Mouse (Mus musculus) embryonic fibroblast, embryonic 13.5 days (primary cell): Measurements from ENCODE around the gene Disp1. TPM values are rescaled to one million over a fixed set of nuclear protein-coding genes. Genes with fewer than 3 reads are reported as not detected.

ENCODE experiments used
- H3K27ac ChIP-seq: 2 replicates; pipeline ENCODE4 v1.5.1; 2012; ENCODE audit warnings: low read length, control low read depth, inconsistent platforms; ENCODE audit not compliant: insufficient read depth
- H3K4me1 ChIP-seq: 2 replicates; pipeline ENCODE4 v1.6.1; 2011; ENCODE audit warnings: low read length; ENCODE audit not compliant: control insufficient read depth, insufficient read depth
- H3K4me3 ChIP-seq: 2 replicates; pipeline ENCODE4 v1.5.1; 2011; ENCODE audit warnings: mild to moderate bottlenecking, control low read depth, low read length; ENCODE audit not compliant: insufficient read depth
- CTCF ChIP-seq: IDR thresholded peaks from 2 replicates; pipeline ENCODE4 v1.5.1; 2011; ENCODE audit warnings: mild to moderate bottlenecking, control low read depth, low read length, moderate library complexity, borderline replicate concordance; ENCODE audit not compliant: insufficient read depth
- POLR2A ChIP-seq: IDR thresholded peaks from 2 replicates; pipeline ENCODE4 v1.6.1; 2011; ENCODE audit warnings: low read depth, mild to moderate bottlenecking, control low read depth, low read length, moderate library complexity
- polyA plus RNA-seq: library from polyadenylated mRNA; stranded (reverse); fragments of >200 nt; gene quantifications from 2 replicates; pipeline ENCODE4 v1.2.4, GENCODE M21; 2011; ENCODE audit warnings: low read depth; ENCODE audit not compliant: missing spikeins, insufficient read length

The Disp1 gene
- polyA plus RNA-seq, 1 experiment, result 25.3 TPM

- TF ChIP-seq POLR2A (no peak), CTCF (no peak)
Measured at GRCm38 (mm10) chr1:183039404-183039803, 181.9 kb downstream of the Disp1 start.

More at GRCm38 (mm10) chr1:183039404-183039803, 181.9 kb downstream of the Disp1 start:
- Histone ChIP-seq H3K4me1 (no peaks in the 10 kb centered on the region), H3K27ac (no peak overlapping the region), H3K4me3 (no peak overlapping the region)

Other genes starting within 250 kb of the Disp1 start
- gene Aida, start 75.1 kb upstream of the Disp1 start, polyA plus RNA-seq, result 138 and 159 TPM in 2 replicates
- gene Brox, start 75.7 kb upstream of the Disp1 start, polyA plus RNA-seq, result 63.2 and 63.5 TPM in 2 replicates
- 314 and 343 TPM in 2 replicates for gene Mia3, start 148.0 kb upstream of the Disp1 start, polyA plus RNA-seq
- 11.3 and 19.6 TPM in 2 replicates for gene Taf1a, start 167.5 kb upstream of the Disp1 start, polyA plus RNA-seq
- 0.40 TPM in 1 of 2 replicates, not detected in the other for gene Hhipl2, start 196.7 kb upstream of the Disp1 start, polyA plus RNA-seq